Mouse (Mus musculus) hindbrain, embryonic 11.5 days (tissue): ENCODE data around the gene Tk1. TPM values are rescaled to one million over a fixed set of nuclear protein-coding genes. Genes with fewer than 3 reads are reported as not detected.

Source experiments
- ATAC-seq: fragments of 200-750 bp; cut with Nextera tagmentation; 2 replicates; pipeline ENCODE4 v1.8.0; 2017; ENCODE audit warnings: mild to moderate bottlenecking, moderate TSS enrichment, moderate library complexity; ENCODE audit not compliant: low FRiP score
- DNase-seq: peaks from one replicate; pipeline ENCODE4 v3.0.0-alpha.2; 2015; ENCODE audit warnings: low spot score
- H3K27ac ChIP-seq: fragments of 300-500 bp; sonication (generic); 2 replicates; pipeline ENCODE4 v1.5.1; 2014; ENCODE audit warnings: mild to moderate bottlenecking, low read depth, low read length
- H3K27me3 ChIP-seq: fragments of 300-500 bp; sonication (generic); 2 replicates; pipeline ENCODE4 v1.6.1; 2014; ENCODE audit warnings: mild to moderate bottlenecking, low read length, moderate library complexity, mixed read lengths; ENCODE audit not compliant: control insufficient read depth, insufficient read depth
- H3K36me3 ChIP-seq: fragments of 300-500 bp; sonication (generic); 2 replicates; pipeline ENCODE4 v1.6.1; 2014; ENCODE audit warnings: mild to moderate bottlenecking, low read length, moderate library complexity, mixed read lengths; ENCODE audit not compliant: control insufficient read depth, insufficient read depth
- H3K4me1 ChIP-seq: fragments of 300-500 bp; sonication (generic); replicated peaks from 2 replicates; pipeline ENCODE4 v1.6.1; 2014; ENCODE audit warnings: low read length, mixed read lengths; ENCODE audit not compliant: control insufficient read depth, insufficient read depth
- H3K4me2 ChIP-seq: fragments of 300-500 bp; sonication (generic); replicated peaks from 2 replicates; pipeline ENCODE4 v1.6.1; 2014; ENCODE audit warnings: mild to moderate bottlenecking, low read depth, low read length
- H3K4me3 ChIP-seq: fragments of 300-500 bp; sonication (generic); 2 replicates; pipeline ENCODE4 v1.5.1; 2014; ENCODE audit warnings: low read depth, low read length
- H3K9ac ChIP-seq: fragments of 300-500 bp; sonication (generic); 2 replicates; pipeline ENCODE4 v1.6.1; 2014; ENCODE audit warnings: low read depth, low read length
- H3K9me3 ChIP-seq: fragments of 300-500 bp; sonication (generic); 2 replicates; pipeline ENCODE4 v1.6.1; 2016; ENCODE audit warnings: low read length; ENCODE audit not compliant: control insufficient read depth
- WGBS: fragments of 180-500 bp; shearing (Covaris S2); extraction: QIAGEN DNeasy Blood & Tissue Kit; methylation state at CpG from one replicate; pipeline ENCODE4 v1.1.7; 2014; 5-methylcytosine and 5-hydroxymethylcytosine counted together
- polyA plus RNA-seq: library from polyadenylated mRNA; unstranded; fragments of >200 nt; fragmentation: Nextera tagmentation; extraction: Ambion mirVana; gene quantifications from 2 replicates; pipeline ENCODE4 v1.2.1, GENCODE M21; 2014

Gene Tk1
- polyA plus RNA-seq, 1 experiment from 2014 or later = 73.3 TPM

- Histone ChIP-seq H3K9me3 (no peaks in the 10 kb centered on the region), H3K36me3 (no peaks in the 10 kb centered on the region), H3K4me3 (no peak overlapping the region), H3K9ac (no peak overlapping the region), H3K4me2 (no peak overlapping the region), H3K27ac (no peak overlapping the region), H3K4me1 (peaks cover 8% of the 10 kb centered on the region), H3K27me3 (no peaks in the 10 kb centered on the region)
- 64% methylated on average over 9 of the region's 9 CpGs for WGBS
- DNase-seq (no peak), ATAC-seq (no peak)
Observed at GRCm38 (mm10) chr11:117828888-117829604, 3.2 kb upstream of the Tk1 start.

- Histone ChIP-seq H3K36me3 (no peaks in the 10 kb centered on the region), H3K4me3 (no peak overlapping the region), H3K27me3 (no peaks in the 10 kb centered on the region), H3K9ac (no peak overlapping the region), H3K4me2 (no peak overlapping the region), H3K27ac (no peak overlapping the region), H3K4me1 (peaks cover 8% of the 10 kb centered on the region), H3K9me3 (no peaks in the 10 kb centered on the region)
- no peak for ATAC-seq
- 88% methylated on average over 18 of the region's 18 CpGs for WGBS
- no peak for DNase-seq
Observed at GRCm38 (mm10) chr11:117828149-117828887, 2.4 kb upstream of the Tk1 start.

DNA sequence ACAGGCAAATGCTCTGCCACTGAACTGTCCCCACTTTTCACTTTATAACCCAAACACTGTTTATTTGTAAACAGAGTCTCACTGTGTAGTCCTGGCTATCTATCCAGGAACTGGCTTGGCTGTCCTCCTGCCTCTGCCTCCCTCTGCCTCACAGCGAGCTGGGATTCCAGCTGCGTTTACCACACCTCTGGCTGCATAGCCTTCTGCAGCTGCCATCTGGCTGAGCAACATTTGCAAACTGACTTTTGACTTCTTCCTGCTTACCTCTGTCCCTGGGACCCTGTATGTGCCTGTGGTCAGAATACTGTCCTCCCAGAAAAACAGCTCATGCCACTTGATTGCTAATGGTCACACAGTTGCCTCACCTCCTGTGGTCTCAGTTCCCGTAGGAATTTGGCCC lies 1.5 kb upstream of the Tk1 start:
- Histone ChIP-seq H3K36me3 (no peaks in the 10 kb centered on the region), H3K9ac (no peak overlapping the region), H3K27me3 (no peaks in the 10 kb centered on the region), H3K27ac (no peak overlapping the region), H3K4me3 (no peak overlapping the region), H3K4me1 (peaks cover 5% of the 10 kb centered on the region), H3K4me2 (no peak overlapping the region), H3K9me3 (no peaks in the 10 kb centered on the region)
- ATAC-seq (no peak), DNase-seq (no peak)
- WGBS = 76% methylated on average over 3 of the region's 3 CpGs

- WGBS = 80% methylated on average over 8 of the region's 8 CpGs
- ATAC-seq (no peak), DNase-seq (no peak)
- H3K9ac ChIP-seq = no peak overlapping the region
- H3K4me2 ChIP-seq = no peak overlapping the region
- no peaks in the 10 kb centered on the region for H3K9me3 ChIP-seq
- H3K36me3 ChIP-seq = no peaks in the 10 kb centered on the region
- no peak overlapping the region for H3K27ac ChIP-seq
- no peaks in the 10 kb centered on the region for H3K27me3 ChIP-seq
- no peak overlapping the region for H3K4me3 ChIP-seq
- peaks cover 2% of the 10 kb centered on the region for H3K4me1 ChIP-seq
Observed at GRCm38 (mm10) chr11:117826916-117827315, 1.0 kb upstream of the Tk1 start.

DNA sequence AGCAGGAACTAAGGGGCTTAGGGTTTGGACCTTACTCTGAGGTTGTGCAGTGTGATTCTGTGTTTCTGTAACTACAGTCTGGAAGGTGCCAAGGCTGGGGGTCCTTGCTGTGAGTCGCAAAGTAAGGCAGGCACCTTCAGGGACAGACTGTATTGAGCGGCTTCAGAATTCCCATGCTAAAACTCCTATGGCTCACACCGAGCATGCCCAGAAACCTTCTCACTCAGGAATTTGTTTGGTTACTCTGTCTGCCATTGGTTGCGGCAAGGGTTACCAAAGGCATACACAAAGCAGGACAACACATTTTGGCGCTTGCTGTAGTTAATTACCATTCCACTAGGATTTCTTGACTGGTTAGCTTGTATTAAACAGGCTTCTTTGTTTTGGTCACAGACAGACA lies 272 bp upstream of the Tk1 start:
- no peaks in the 10 kb centered on the region for H3K9me3 ChIP-seq
- no peaks in the 10 kb centered on the region; the same call in 1 of the 2 replicates for H3K36me3 ChIP-seq
- H3K4me3 ChIP-seq = peak overlapping the region; percentile 47
- peak overlapping the region; percentile 84 for H3K9ac ChIP-seq
- 14% methylated on average over 5 of the region's 5 CpGs for WGBS
- H3K27ac ChIP-seq = peak overlapping the region; percentile 80; the same call in 1 of the 2 replicates
- peak; percentile 46; the same call in 1 of the 2 replicates for ATAC-seq
- H3K4me2 ChIP-seq = peak overlapping the region; percentile 88
- H3K27me3 ChIP-seq = no peaks in the 10 kb centered on the region
- no peak for DNase-seq
- peaks cover 2% of the 10 kb centered on the region for H3K4me1 ChIP-seq

- no peak overlapping the region for H3K27ac ChIP-seq
- no peaks in the 10 kb centered on the region for H3K9me3 ChIP-seq
- H3K4me3 ChIP-seq = peak overlapping the region; percentile 47
- H3K4me1 ChIP-seq = peaks cover 2% of the 10 kb centered on the region
- DNase-seq = peak; percentile 87
- ATAC-seq = peak; percentile 63
- H3K36me3 ChIP-seq = no peaks in the 10 kb centered on the region; the same call in 1 of the 2 replicates
- H3K9ac ChIP-seq = peak overlapping the region; percentile 84; the same call in 1 of the 2 replicates
- WGBS = 30% methylated on average over 23 of the region's 23 CpGs
- peak overlapping the region; percentile 88 for H3K4me2 ChIP-seq
- no peaks in the 10 kb centered on the region for H3K27me3 ChIP-seq
Observed at GRCm38 (mm10) chr11:117824060-117824969, 1.6 kb downstream of the Tk1 start.

- ATAC-seq (no peak), DNase-seq (no peak)
- Histone ChIP-seq H3K9me3 (no peaks in the 10 kb centered on the region), H3K4me1 (peaks cover 2% of the 10 kb centered on the region), H3K27ac (no peak overlapping the region), H3K27me3 (no peaks in the 10 kb centered on the region), H3K36me3 (no peaks in the 10 kb centered on the region; the same call in 1 of the 2 replicates), H3K9ac (no peak overlapping the region), H3K4me3 (no peak overlapping the region), H3K4me2 (no peak overlapping the region)
- 92% methylated on average over 6 of the region's 6 CpGs for WGBS
Observed at GRCm38 (mm10) chr11:117823411-117823810, 2.5 kb downstream of the Tk1 start.

DNA sequence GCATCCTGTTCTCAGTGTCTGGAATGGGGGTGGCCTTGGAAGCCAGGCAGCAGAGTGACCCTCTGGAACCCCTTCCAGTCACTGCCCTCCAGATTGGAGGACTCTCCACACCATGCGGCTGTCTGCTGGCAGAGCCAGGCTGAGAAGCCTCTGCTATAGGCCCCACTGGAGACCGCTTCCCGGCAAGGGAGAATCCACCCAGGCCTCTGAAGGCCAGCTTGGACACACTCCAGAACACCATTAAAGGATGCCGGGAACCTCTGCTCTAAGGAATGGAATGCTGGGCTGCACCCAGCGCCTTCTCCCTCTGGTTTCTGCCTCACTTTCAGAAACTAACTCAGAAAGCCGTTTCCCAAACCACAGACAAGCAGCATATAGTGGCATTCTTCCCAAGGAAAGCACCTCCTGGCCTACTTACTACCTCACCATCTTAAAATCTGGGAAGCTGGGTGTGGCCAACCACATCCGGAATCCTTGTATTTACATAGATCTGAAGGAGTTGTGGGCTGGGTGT lies 3.1 kb downstream of the Tk1 start:
- Histone ChIP-seq H3K4me2 (no peak overlapping the region), H3K4me3 (no peak overlapping the region), H3K27ac (no peak overlapping the region), H3K27me3 (no peaks in the 10 kb centered on the region), H3K36me3 (no peaks in the 10 kb centered on the region; the same call in 1 of the 2 replicates), H3K9me3 (no peaks in the 10 kb centered on the region), H3K9ac (no peak overlapping the region), H3K4me1 (peaks cover 2% of the 10 kb centered on the region)
- WGBS = 91% methylated on average over 7 of the region's 7 CpGs
- no peak for DNase-seq
- no peak for ATAC-seq
